Mouse (Mus musculus) MEL (cell line): ENCODE measurements around the gene Llgl2. TPM values are rescaled to one million over a fixed set of nuclear protein-coding genes. Genes with fewer than 3 reads are reported as not detected.

Source experiments
- DNase-seq: peaks from one replicate; pipeline ENCODE4 v3.0.0; 2011; ENCODE audit warnings: low read depth, low spot score
- H3K27ac ChIP-seq: 2 replicates; pipeline ENCODE4 v1.5.1; 2012; ENCODE audit warnings: low read depth, mild to moderate bottlenecking, control low read depth, low read length, moderate library complexity; ENCODE audit not compliant: control insufficient read depth
- H3K27me3 ChIP-seq, 2 experiments: fragments of 150-350 bp in 1 of 2; sonication (generic) in 1 of 2; 2 replicates each; pipeline ENCODE4 v1.6.1; 2012; ENCODE audit warnings: low read length in 2 of 2, mild to moderate bottlenecking in 2 of 2, improper control_type of control experiment in 1 of 2, moderate library complexity in 1 of 2; ENCODE audit not compliant: insufficient read depth in 2 of 2, control insufficient read depth in 1 of 2
- H3K36me3 ChIP-seq, 2 experiments: 2 replicates each; pipeline ENCODE4 v1.6.1; 2012 to 2014; ENCODE audit warnings: low read length in 2 of 2, improper control_type of control experiment in 1 of 2, inconsistent platforms in 1 of 2, mild to moderate bottlenecking in 1 of 2; ENCODE audit not compliant: insufficient read depth in 2 of 2, control insufficient read depth in 1 of 2
- H3K4me1 ChIP-seq, 2 experiments: fragments of 150-350 bp in 1 of 2; sonication (generic) in 1 of 2; 2 replicates each; pipeline ENCODE4 v1.6.1; 2012; ENCODE audit warnings: low read length in 2 of 2, improper control_type of control experiment in 1 of 2, mild to moderate bottlenecking in 1 of 2; ENCODE audit not compliant: insufficient read depth in 2 of 2, control insufficient read depth in 1 of 2
- H3K4me3 ChIP-seq, 2 experiments: fragments of 150-350 bp in 1 of 2; sonication (generic) in 1 of 2; 2 replicates each; pipeline ENCODE4 v1.5.1; 2012; ENCODE audit warnings: low read depth in 2 of 2, low read length in 2 of 2, mild to moderate bottlenecking in 2 of 2, moderate library complexity in 2 of 2, control low read depth in 1 of 2, improper control_type of control experiment in 1 of 2; ENCODE audit not compliant: control insufficient read depth in 1 of 2, insufficient read depth in 1 of 2
- H3K79me2 ChIP-seq: 2 replicates; pipeline ENCODE4 v1.6.1; 2012; ENCODE audit warnings: mild to moderate bottlenecking, low read length, moderate library complexity; ENCODE audit not compliant: control insufficient read depth, poor library complexity, insufficient read depth
- H3K9ac ChIP-seq: 2 replicates; pipeline ENCODE4 v1.6.1; 2012; ENCODE audit warnings: low read depth, mild to moderate bottlenecking, control low read depth, low read length, moderate library complexity; ENCODE audit not compliant: control insufficient read depth, poor library complexity, severe bottlenecking
- H3K9me3 ChIP-seq: fragments of 150-350 bp; sonication (generic); replicated peaks from 2 replicates; pipeline ENCODE4 v1.6.1; 2012; ENCODE audit warnings: mild to moderate bottlenecking, low read length, improper control_type of control experiment, moderate library complexity; ENCODE audit not compliant: insufficient read depth
- BHLHE40 ChIP-seq: IDR thresholded peaks from 2 replicates; pipeline ENCODE4 v1.6.1; 2012; ENCODE audit warnings: low read depth, mild to moderate bottlenecking, inconsistent platforms, low read length, improper control_type of control experiment, borderline replicate concordance
- ELF1 ChIP-seq: IDR thresholded peaks from 2 replicates; pipeline ENCODE4 v1.6.1; 2014; ENCODE audit warnings: low read depth, mild to moderate bottlenecking, inconsistent platforms, low read length, improper control_type of control experiment, moderate library complexity
- GABPA ChIP-seq: IDR thresholded peaks from 2 replicates; pipeline ENCODE4 v1.6.1; 2012; ENCODE audit warnings: low read depth, mild to moderate bottlenecking, inconsistent platforms, low read length, improper control_type of control experiment, moderate library complexity
- MEF2A ChIP-seq: IDR thresholded peaks from 2 replicates; pipeline ENCODE4 v1.6.1; 2014; ENCODE audit warnings: low read depth, mild to moderate bottlenecking, inconsistent platforms, low read length, improper control_type of control experiment; ENCODE audit not compliant: poor library complexity, insufficient replicate concordance, severe bottlenecking; ENCODE audit errors: extremely low read depth
- MXI1 ChIP-seq: IDR thresholded peaks from 2 replicates; pipeline ENCODE4 v1.6.1; 2011; ENCODE audit warnings: mild to moderate bottlenecking, low read depth, low read length, improper control_type of control experiment
- MYC ChIP-seq: IDR thresholded peaks from 2 replicates; pipeline ENCODE4 v1.6.1; 2011; ENCODE audit warnings: low read depth, mild to moderate bottlenecking, low read length, improper control_type of control experiment, moderate library complexity
- POLR2AphosphoS2 ChIP-seq: IDR thresholded peaks from 2 replicates; pipeline ENCODE4 v1.6.1; 2011; ENCODE audit warnings: low read length, improper control_type of control experiment
- RAD21 ChIP-seq: IDR thresholded peaks from 2 replicates; pipeline ENCODE4 v1.6.1; 2011; ENCODE audit warnings: mild to moderate bottlenecking, low read depth, low read length, improper control_type of control experiment
- SIN3A ChIP-seq: IDR thresholded peaks from 2 replicates; pipeline ENCODE4 v1.6.1; 2012; ENCODE audit warnings: low read length, improper control_type of control experiment, inconsistent platforms
- SMC3 ChIP-seq: IDR thresholded peaks from 2 replicates; pipeline ENCODE4 v1.6.1; 2011; ENCODE audit warnings: low read depth, low read length, improper control_type of control experiment
- USF1 ChIP-seq: IDR thresholded peaks from 2 replicates; pipeline ENCODE4 v1.6.1; 2014; ENCODE audit warnings: low read depth, mild to moderate bottlenecking, inconsistent platforms, low read length, improper control_type of control experiment, moderate library complexity
- USF2 ChIP-seq, 2 experiments: IDR thresholded peaks; 2 replicates each; pipeline ENCODE4 v1.6.1; 2011 to 2012; ENCODE audit warnings: improper control_type of control experiment in 2 of 2, low read length in 2 of 2, borderline replicate concordance in 1 of 2, inconsistent platforms in 1 of 2, low read depth in 1 of 2, mild to moderate bottlenecking in 1 of 2; ENCODE audit not compliant: insufficient read depth in 1 of 2
- ZKSCAN1 ChIP-seq: IDR thresholded peaks from 2 replicates; pipeline ENCODE4 v1.6.1; 2012; ENCODE audit warnings: low read depth, mild to moderate bottlenecking, inconsistent platforms, low read length, improper control_type of control experiment, moderate library complexity
- polyA plus RNA-seq, 2 experiments: library from polyadenylated mRNA; stranded (reverse) in 1 of 2; unstranded in 1 of 2; fragments of >175 nt in 1 of 2; fragments of >200 nt in 1 of 2; gene quantifications; 2 replicates each; pipeline versions ENCODE4 v1.2.1 to v1.2.4; 2012; ENCODE audit warnings: low replicate concordance in 2 of 2, low read depth in 1 of 2; ENCODE audit not compliant: insufficient read length in 2 of 2, insufficient read depth in 1 of 2, missing spikeins in 1 of 2
- total RNA-seq: library from RNA; depleted of rRNA; stranded (reverse); fragments of 300-350 nt; gene quantifications from 2 replicates; pipeline ENCODE4 v1.2.3, GENCODE M21; 2012

The Llgl2 gene
- total and polyA plus RNA-seq, 3 experiments, result 15.9 to 22.6 TPM; not detected in 1

DNA sequence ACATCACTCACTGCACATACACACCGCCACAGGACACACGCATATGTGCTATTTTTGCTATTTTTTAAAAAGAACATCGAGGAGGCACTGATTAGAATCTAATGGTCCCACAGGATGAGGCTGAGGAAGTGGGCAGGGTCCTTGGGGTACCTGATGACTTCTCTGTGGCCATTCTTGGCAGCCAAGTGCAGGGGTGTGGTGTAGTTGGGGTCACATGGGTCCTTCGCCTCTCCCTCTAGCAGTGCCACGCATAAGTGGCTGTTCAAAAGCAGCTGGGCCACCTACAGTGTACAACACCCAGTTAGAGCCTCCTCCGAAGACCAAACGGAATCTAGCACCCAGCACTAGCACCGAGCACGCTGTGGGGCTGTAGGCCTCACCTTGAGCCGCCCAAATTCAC, 17.7 kb upstream of the Llgl2 start:
- TF ChIP-seq MXI1 (no peak), USF1 (0 out of 2 replicates have a peak, but pooled peaks have one; percentile 10)
- H3K36me3 ChIP-seq, result 0 out of 4 replicates have a peak, but pooled peaks cover 0 to 2% of the 10 kb centered on the region in 2 experiments
- no peak overlapping the region for H3K9ac ChIP-seq
- DNase-seq, result no peak
- H3K79me2 ChIP-seq, result no peaks in the 10 kb centered on the region; the same call in 1 of the 2 replicates
- H3K4me1 ChIP-seq, result peaks cover 0 to 8% of the 10 kb centered on the region in 2 experiments; a peak in 2 of 4 replicates
- no peaks in the 10 kb centered on the region for H3K27me3 ChIP-seq
- H3K9me3 ChIP-seq, result no peaks in the 10 kb centered on the region
- H3K4me3 ChIP-seq, result no peak overlapping the region
- no peak overlapping the region for H3K27ac ChIP-seq

DNA sequence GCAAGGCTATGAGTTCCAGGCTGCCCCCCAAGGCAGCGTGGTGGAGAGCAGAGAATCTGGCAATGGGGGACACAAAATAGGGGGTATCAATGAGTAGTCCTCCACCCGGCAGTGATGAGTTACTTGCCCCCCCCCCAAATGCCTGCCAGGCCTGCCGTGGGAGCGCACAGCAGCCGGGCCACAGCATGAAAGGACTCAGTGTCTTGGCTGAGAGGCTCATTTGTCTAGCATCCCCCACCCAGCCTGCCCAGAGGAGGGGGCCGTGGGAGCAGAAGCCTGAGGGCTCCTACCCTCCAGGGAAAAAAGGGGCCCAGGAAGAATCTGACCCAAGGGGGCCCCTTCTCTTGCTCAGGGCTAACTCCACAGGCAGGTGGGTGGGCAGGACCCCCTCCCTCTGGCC, 16.5 kb upstream of the Llgl2 start:
- H3K36me3 ChIP-seq, result 0 out of 4 replicates have a peak, but pooled peaks cover 0 to 2% of the 10 kb centered on the region in 2 experiments
- no peak overlapping the region for H3K9ac ChIP-seq
- DNase-seq, result no peak
- H3K9me3 ChIP-seq, result no peaks in the 10 kb centered on the region
- no peak for TF ChIP-seq USF2 (IDR thresholded peaks at IDR 0.05; ENCODE audit: borderline replicate concordance in 1 of 2, insufficient read depth in 1 of 2, low read depth in 1 of 2, low read length in 2 of 2)
- no peaks in the 10 kb centered on the region; the same call in 1 of the 2 replicates for H3K79me2 ChIP-seq
- H3K4me3 ChIP-seq, result no peak overlapping the region
- H3K27me3 ChIP-seq, result no peaks in the 10 kb centered on the region
- peaks cover 0 to 8% of the 10 kb centered on the region in 2 experiments; a peak in 2 of 4 replicates for H3K4me1 ChIP-seq
- H3K27ac ChIP-seq, result no peak overlapping the region

DNA sequence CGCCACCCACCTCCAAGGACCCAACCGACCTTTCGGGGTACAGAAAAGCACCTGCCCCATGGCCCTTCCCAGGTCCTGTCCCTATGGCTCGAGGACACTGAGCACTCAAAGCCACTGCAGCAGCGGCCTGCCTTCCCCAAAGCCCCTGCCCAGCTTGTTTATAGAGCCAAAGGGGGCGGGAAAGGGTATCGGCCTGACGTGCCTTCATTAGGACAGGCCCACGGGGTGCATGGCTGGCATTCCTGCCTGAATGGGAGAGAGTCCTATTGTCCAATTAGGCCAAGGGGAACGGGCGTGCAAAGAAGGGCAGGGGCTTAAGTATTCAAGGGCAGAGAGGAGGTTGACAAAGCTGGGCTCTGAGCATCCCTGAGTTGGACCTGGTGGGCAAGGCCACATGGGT, 15.9 kb upstream of the Llgl2 start:
- H3K27ac ChIP-seq, result no peak overlapping the region
- H3K4me1 ChIP-seq, result peaks cover 0 to 15% of the 10 kb centered on the region in 2 experiments; a peak in 3 of 4 replicates
- TF ChIP-seq POLR2AphosphoS2, result no peak
- no peak for TF ChIP-seq USF2 (IDR thresholded peaks at IDR 0.05; ENCODE audit: borderline replicate concordance in 1 of 2, insufficient read depth in 1 of 2, low read depth in 1 of 2, low read length in 2 of 2)
- TF ChIP-seq SIN3A, result no peak
- no peak for TF ChIP-seq MYC
- no peak for TF ChIP-seq RAD21
- TF ChIP-seq ZKSCAN1, result no peak
- no peak for TF ChIP-seq GABPA
- no peak for TF ChIP-seq BHLHE40
- no peak for TF ChIP-seq SMC3
- no peak for TF ChIP-seq MXI1
- no peak for TF ChIP-seq MEF2A
- TF ChIP-seq USF1, result no peak
- no peak for TF ChIP-seq ELF1
- TF ChIP-seq, all 39 proteins: peak for 0
- no peak for DNase-seq
- Histone ChIP-seq H3K9ac (no peak overlapping the region), H3K79me2 (peaks cover 4% of the 10 kb centered on the region), H3K27me3 (no peaks in the 10 kb centered on the region), H3K36me3 (peaks cover 0 to 6% of the 10 kb centered on the region in 2 experiments; a peak in 2 of 4 replicates), H3K9me3 (no peaks in the 10 kb centered on the region), H3K4me3 (no peak overlapping the region)
